Mouse (Mus musculus): ENCODE measurements around the gene Ryr2. TPM values are rescaled to one million over a fixed set of nuclear protein-coding genes. Genes with fewer than 3 reads are reported as not detected.

Ryr2 gene
- polyA plus RNA-seq, 1 experiment, result 0.41 TPM

DNA sequence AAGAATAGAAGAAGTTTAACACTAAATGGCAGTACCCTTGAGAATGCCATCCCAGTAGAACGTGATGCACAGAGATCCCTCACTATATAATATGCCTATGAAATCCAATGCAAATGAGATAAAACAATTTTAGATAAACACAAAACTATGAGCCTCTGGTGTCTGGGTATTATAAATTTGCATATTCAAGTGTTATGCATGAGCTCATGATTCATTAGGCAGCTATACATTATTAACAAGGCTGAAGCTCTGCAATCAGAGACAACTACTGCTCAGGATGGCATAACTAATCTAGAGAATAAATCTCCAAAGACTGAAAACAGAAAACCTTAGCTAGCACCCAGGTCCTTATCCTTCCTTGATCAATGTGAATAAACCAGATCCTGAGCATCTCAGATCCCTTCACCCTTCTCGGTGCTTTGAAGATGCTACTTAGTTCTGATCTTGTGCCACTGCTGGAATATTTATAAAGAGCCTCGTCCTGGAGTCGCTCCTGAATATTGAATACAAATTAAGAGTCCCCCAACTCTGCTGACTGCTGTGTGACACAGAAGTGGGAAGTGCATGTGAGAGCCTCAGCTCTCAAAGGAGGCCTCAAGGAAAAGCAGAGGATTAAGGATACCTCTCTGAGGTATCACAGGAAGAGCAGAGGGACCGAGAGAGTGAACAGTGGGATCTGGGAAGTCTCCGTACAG is 97.6 kb downstream of the Ryr2 start:
- Histone ChIP-seq H3K4me1 (ENCODE audit: control insufficient read depth, insufficient read depth, low read length) (no peaks in the 10 kb centered on the region), H3K36me3 (ENCODE audit: control insufficient read depth, insufficient read depth, low read length) (no peaks in the 10 kb centered on the region), H3K27me3 (ENCODE audit: control insufficient read depth, insufficient read depth, low read length) (no peaks in the 10 kb centered on the region), H3K4me3 (ENCODE audit: control insufficient read depth, low read depth, low read length) (no peak overlapping the region), H3K27ac (ENCODE audit: control insufficient read depth, insufficient read depth, low read depth, low read length) (no peak overlapping the region)
- no peak for TF ChIP-seq POLR2A (IDR thresholded peaks at IDR 0.05; ENCODE audit: control insufficient read depth, low read depth, low read length)
- no peak for TF ChIP-seq CTCF (IDR thresholded peaks at IDR 0.05; ENCODE audit: control insufficient read depth, insufficient read depth, insufficient replicate concordance, low read depth, low read length)

DNA sequence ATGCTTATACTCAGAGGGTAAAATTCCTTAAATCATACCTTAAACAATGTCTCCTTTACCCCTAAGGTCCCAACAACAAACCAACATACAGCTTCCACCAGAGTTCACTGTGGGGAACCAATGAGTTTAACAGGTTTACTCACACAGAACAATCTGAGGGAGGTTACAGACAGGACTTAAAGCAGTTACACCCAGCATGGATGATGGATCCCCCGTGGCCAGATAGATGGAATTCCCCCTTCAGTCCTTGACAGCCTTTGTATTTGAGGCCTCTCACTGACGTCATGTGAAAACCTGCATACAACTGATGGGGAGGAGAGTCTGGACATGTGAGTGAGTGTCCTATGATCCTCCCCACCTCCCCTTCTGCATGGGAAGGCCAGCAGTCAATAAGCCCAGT is 99.2 kb downstream of the Ryr2 start:
- TF ChIP-seq POLR2A (IDR thresholded peaks at IDR 0.05; ENCODE audit: control insufficient read depth, low read depth, low read length) (no peak), CTCF (IDR thresholded peaks at IDR 0.05; ENCODE audit: control insufficient read depth, insufficient read depth, insufficient replicate concordance, low read depth, low read length) (no peak)
- H3K4me1 ChIP-seq (ENCODE audit: control insufficient read depth, insufficient read depth, low read length), result no peaks in the 10 kb centered on the region
- H3K27me3 ChIP-seq (ENCODE audit: control insufficient read depth, insufficient read depth, low read length), result no peaks in the 10 kb centered on the region
- no peak overlapping the region for H3K27ac ChIP-seq (ENCODE audit: control insufficient read depth, insufficient read depth, low read depth, low read length)
- no peaks in the 10 kb centered on the region for H3K36me3 ChIP-seq (ENCODE audit: control insufficient read depth, insufficient read depth, low read length)
- H3K4me3 ChIP-seq (ENCODE audit: control insufficient read depth, low read depth, low read length), result no peak overlapping the region

DNA sequence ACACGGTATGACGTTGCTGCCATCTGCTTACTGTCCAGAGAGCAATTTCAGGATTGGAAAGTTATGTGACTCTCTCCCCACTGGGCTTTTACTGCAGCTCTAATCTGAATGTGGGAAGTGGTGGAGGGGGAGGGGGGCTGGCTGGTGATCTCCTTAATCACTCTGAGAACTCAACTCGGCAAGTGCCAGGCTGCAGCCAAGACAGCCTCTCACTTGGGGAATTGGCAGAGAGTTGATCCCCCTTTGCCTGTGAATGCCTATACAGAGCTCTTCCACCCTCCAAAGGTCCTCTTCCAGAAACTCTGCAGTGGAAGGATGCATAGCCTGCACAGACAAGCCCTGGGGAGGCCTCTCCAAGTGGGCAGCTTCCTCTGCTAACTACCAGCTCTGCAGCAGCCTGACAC is 104.9 kb downstream of the Ryr2 start:
- H3K4me1 ChIP-seq (ENCODE audit: control insufficient read depth, insufficient read depth, low read length), result no peaks in the 10 kb centered on the region
- H3K4me3 ChIP-seq (ENCODE audit: control insufficient read depth, low read depth, low read length), result no peak overlapping the region
- H3K27ac ChIP-seq (ENCODE audit: control insufficient read depth, insufficient read depth, low read depth, low read length), result no peak overlapping the region
- TF ChIP-seq CTCF (IDR thresholded peaks at IDR 0.05; ENCODE audit: control insufficient read depth, insufficient read depth, insufficient replicate concordance, low read depth, low read length) (no peak), POLR2A (IDR thresholded peaks at IDR 0.05; ENCODE audit: control insufficient read depth, low read depth, low read length) (no peak)
- H3K27me3 ChIP-seq (ENCODE audit: control insufficient read depth, insufficient read depth, low read length), result no peaks in the 10 kb centered on the region
- no peaks in the 10 kb centered on the region for H3K36me3 ChIP-seq (ENCODE audit: control insufficient read depth, insufficient read depth, low read length)

DNA sequence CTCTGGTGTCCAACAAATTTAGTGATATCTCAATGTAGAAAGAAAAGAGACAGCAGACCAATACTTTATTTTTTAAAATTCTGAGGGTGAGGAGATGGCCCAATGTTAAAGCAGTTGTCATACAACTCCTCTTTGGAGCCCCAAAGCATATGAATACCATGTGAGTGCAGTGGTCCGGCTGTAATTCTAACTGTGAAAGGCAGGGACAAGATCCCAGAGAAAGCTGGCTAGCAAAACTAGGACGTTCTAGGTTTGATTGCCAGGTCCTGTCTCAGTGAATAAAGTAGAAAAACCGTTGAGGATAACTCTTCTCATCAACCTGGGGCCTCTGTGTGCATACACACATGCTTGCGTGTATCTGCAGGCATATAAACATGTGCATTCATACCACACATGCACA is 106.9 kb downstream of the Ryr2 start:
- no peak overlapping the region for H3K27ac ChIP-seq (ENCODE audit: control insufficient read depth, insufficient read depth, low read depth, low read length)
- H3K4me3 ChIP-seq (ENCODE audit: control insufficient read depth, low read depth, low read length), result no peak overlapping the region
- H3K36me3 ChIP-seq (ENCODE audit: control insufficient read depth, insufficient read depth, low read length), result no peaks in the 10 kb centered on the region
- no peaks in the 10 kb centered on the region for H3K4me1 ChIP-seq (ENCODE audit: control insufficient read depth, insufficient read depth, low read length)
- no peak for TF ChIP-seq POLR2A (IDR thresholded peaks at IDR 0.05; ENCODE audit: control insufficient read depth, low read depth, low read length)
- no peak for TF ChIP-seq CTCF (IDR thresholded peaks at IDR 0.05; ENCODE audit: control insufficient read depth, insufficient read depth, insufficient replicate concordance, low read depth, low read length)
- H3K27me3 ChIP-seq (ENCODE audit: control insufficient read depth, insufficient read depth, low read length), result no peaks in the 10 kb centered on the region

DNA sequence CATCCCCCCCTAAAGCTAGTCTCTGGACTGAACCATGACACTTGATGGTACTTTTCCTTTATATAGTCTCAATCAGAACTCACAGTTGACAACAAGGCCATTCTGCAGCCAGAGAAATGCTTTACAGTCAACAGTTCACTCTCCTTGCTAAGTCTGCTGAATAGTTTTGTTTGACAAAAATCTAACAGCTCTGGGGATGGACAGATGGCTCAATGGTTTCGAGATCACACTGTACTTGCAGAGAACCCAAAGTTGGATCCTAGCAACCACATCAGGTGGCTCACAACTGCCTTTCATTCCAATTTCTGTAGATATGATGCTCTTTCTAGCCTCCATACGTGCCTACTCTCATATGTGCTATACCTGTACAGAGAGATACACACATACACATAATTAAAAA is 109.4 kb downstream of the Ryr2 start:
- TF ChIP-seq CTCF (IDR thresholded peaks at IDR 0.05; ENCODE audit: control insufficient read depth, insufficient read depth, insufficient replicate concordance, low read depth, low read length) (no peak), POLR2A (IDR thresholded peaks at IDR 0.05; ENCODE audit: control insufficient read depth, low read depth, low read length) (no peak)
- H3K27ac ChIP-seq (ENCODE audit: control insufficient read depth, insufficient read depth, low read depth, low read length), result no peak overlapping the region
- H3K27me3 ChIP-seq (ENCODE audit: control insufficient read depth, insufficient read depth, low read length), result no peaks in the 10 kb centered on the region
- H3K4me3 ChIP-seq (ENCODE audit: control insufficient read depth, low read depth, low read length), result no peak overlapping the region
- no peaks in the 10 kb centered on the region for H3K4me1 ChIP-seq (ENCODE audit: control insufficient read depth, insufficient read depth, low read length)
- no peaks in the 10 kb centered on the region for H3K36me3 ChIP-seq (ENCODE audit: control insufficient read depth, insufficient read depth, low read length)

DNA sequence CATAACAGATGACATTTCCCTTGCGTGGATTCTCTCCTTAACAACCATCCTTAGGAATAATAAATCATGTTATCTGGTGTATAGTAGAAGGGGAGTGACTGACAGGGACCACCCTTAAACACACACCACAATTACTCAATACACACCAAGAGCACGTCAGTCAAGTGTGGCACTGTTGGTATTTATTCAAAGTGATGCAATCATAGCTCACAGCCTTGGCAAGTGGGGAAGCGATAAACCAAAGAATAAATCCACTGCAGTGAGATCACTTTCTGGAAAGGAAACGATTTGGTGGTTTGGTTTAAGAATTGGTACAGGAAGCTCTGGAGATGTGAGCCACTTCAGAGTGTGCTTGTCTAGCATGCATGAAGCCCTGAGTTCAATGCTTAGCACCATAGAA is 119.2 kb downstream of the Ryr2 start:
- TF ChIP-seq POLR2A (IDR thresholded peaks at IDR 0.05; ENCODE audit: control insufficient read depth, low read depth, low read length) (no peak), CTCF (IDR thresholded peaks at IDR 0.05; ENCODE audit: control insufficient read depth, insufficient read depth, insufficient replicate concordance, low read depth, low read length) (no peak)
- no peak overlapping the region for H3K27ac ChIP-seq (ENCODE audit: control insufficient read depth, insufficient read depth, low read depth, low read length)
- no peaks in the 10 kb centered on the region for H3K4me1 ChIP-seq (ENCODE audit: control insufficient read depth, insufficient read depth, low read length)
- no peak overlapping the region for H3K4me3 ChIP-seq (ENCODE audit: control insufficient read depth, low read depth, low read length)
- H3K36me3 ChIP-seq (ENCODE audit: control insufficient read depth, insufficient read depth, low read length), result no peaks in the 10 kb centered on the region
- H3K27me3 ChIP-seq (ENCODE audit: control insufficient read depth, insufficient read depth, low read length), result no peaks in the 10 kb centered on the region

DNA sequence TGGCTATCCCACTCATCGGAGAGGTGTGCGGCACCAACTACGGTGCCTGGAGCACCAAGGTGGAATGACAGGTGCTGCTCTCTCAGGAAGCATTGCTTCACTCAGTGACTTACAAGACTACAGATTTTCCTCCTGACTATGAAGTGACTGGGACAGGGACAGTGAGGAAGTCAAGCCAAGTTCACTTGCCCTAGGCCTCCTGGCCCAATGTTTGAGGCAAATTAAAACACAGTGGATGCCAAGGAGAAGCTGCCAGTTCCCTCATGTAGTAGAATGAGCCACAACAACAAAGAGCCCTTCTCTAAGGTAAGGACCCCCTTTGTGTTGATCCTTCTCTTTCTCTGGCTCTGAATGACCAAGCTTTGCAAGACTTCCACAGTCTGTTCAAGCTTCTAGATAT is 121.7 kb downstream of the Ryr2 start:
- Histone ChIP-seq H3K36me3 (ENCODE audit: control insufficient read depth, insufficient read depth, low read length) (no peaks in the 10 kb centered on the region), H3K4me3 (ENCODE audit: control insufficient read depth, low read depth, low read length) (no peak overlapping the region), H3K27ac (ENCODE audit: control insufficient read depth, insufficient read depth, low read depth, low read length) (no peak overlapping the region), H3K27me3 (ENCODE audit: control insufficient read depth, insufficient read depth, low read length) (no peaks in the 10 kb centered on the region), H3K4me1 (ENCODE audit: control insufficient read depth, insufficient read depth, low read length) (no peaks in the 10 kb centered on the region)
- TF ChIP-seq POLR2A (IDR thresholded peaks at IDR 0.05; ENCODE audit: control insufficient read depth, low read depth, low read length) (no peak), CTCF (IDR thresholded peaks at IDR 0.05; ENCODE audit: control insufficient read depth, insufficient read depth, insufficient replicate concordance, low read depth, low read length) (no peak)
